Mouse (Mus musculus) forelimb bud, embryonic 11.5 days (tissue): ENCODE measurements around the gene Atp5mpl.

Source experiments
- DNase-seq: peaks from one replicate; pipeline ENCODE4 v3.0.0-alpha.2; 2012; ENCODE audit warnings: low read depth, low spot score

Gene Atp5mpl

GRCm38 (mm10) chr12:111966683-111967173 is at the start of gene Atp5mpl:
Gene Atp5mpl, minus strand, starts transcription at chr12:111966977.
- DNase-seq: peak; percentile 94

DNA sequence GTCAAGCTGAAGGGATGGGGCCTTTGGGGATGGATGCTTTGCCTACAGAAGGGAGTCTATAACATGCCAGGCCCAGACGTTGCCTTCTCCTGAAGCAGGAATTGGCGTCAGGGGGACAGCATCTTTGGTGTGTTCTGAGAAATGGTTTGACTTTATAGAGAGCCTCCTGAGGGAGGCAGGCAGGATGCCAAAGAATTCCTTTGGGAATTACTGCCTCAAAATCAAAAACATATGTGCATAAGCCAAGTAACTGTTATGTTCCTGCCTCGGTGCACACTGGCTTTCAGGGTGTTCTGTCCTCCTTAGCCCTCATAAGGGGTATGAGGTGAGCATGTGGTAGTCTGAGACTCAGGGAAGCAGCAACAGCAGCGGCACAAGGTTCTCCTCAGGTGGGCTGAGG is 49.6 kb upstream of the Atp5mpl start:
- DNase-seq: peak; percentile 57

DNA sequence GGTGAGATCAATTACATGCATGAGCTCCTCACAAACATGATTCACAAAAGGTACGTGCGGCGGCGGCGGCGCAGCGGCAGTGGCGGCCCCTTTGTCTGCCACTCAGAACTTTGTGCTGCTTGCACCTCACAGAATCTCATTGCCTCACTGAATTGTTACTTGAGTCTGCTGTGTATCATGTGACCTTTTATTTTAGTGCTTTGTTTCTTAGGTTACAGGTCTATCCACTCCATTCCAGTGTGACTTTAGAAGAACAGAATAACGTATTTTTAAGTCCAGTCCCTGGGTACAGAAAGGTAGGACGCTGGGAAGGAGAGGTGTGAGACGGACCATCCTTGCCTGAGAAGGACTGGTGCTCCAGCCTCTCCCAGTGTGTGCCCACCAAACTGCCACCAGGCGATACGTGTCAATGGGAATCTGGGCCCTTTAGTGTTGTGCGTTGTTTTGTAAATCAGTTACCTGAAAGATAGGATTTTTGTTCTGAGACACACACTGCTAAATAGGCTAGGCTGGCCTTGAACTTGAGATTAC is 46.6 kb upstream of the Atp5mpl start:
- no peak for DNase-seq

GRCm38 (mm10) chr12:112012511-112013270 is 45.9 kb upstream of the Atp5mpl start:
- DNase-seq: no peak

DNA sequence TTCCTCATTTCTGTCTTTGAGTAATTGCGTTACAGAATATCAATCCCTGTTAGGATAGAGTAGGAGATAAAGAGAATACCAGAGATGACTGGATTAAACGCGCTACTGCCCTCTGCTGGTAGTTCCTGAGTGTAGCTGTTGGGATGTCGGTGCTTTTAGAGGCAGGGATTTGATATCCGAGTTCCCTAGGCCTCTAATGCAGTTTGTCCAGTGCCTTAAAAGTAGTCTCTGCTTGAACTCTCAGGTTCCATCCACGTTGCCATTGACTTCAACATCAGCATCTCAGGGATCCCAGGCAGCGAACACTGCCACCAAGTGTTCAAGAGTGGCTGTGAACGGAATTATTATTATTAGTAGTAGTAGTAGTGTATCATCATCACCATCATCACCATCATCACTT is 34.4 kb upstream of the Atp5mpl start:
- peak; percentile 77 for DNase-seq

GRCm38 (mm10) chr12:111999735-112000134 is 33.0 kb upstream of the Atp5mpl start:
- DNase-seq: no peak

DNA sequence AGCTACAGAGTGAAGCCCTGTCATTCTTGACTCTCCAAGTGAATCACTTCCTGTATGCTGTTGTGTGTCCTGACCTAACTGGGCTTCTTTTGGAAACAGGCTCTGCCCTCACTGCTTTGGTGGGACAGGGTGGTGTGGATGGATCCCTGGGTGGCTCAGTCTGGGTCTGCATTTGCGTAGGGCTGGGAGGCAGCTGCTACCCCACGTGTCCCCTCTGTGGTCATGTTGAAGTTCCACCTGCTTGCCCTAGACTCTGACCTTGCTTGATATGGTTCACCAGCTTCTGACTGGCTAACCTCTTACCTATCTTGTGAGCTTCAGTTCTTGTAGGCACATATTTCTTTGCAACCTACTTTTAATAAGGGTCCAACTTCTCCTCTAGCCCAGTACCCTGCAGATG is 28.4 kb upstream of the Atp5mpl start:
- DNase-seq: no peak

- no peak for DNase-seq
Observed at GRCm38 (mm10) chr12:111992626-111993025, 25.8 kb upstream of the Atp5mpl start.

DNA sequence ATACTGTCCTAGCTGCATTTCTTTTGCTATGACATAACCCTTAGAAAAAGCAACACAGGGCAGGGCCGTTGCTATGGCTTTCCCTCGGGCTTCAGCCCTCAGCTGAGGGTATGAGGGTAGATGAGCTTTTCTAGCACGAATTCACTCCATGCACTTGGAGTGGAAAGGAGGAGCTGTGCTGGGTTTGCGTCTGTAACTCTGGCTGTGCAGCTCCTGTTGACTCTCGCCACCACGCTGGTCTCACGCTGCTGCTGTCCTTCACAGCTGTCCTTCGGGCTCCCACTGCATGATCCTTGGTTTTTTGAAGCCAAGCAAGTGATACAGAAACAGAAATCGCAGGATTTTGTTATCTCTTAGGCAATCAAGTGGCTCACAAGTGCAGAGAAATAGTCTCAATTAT is 20.0 kb upstream of the Atp5mpl start:
- DNase-seq: no peak

DNA sequence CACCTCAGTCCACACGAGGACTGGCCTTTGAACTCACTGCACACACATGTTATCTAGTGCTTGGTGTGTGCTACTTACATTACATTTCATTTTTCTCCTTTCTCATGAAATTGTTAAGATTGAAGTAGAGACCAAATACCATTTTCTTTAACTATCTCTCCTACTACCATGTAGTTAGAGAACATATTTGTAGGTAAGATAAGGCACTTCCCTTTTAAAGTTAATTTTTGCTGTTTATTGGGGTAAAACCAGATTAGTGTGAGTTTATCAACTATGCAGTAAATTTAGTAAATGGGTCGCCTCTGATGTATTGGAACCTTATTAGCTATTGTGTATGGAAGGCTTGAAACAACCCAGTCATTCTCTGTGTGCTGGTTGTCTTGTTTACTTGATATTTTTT is 16.4 kb upstream of the Atp5mpl start:
- DNase-seq: no peak

DNA sequence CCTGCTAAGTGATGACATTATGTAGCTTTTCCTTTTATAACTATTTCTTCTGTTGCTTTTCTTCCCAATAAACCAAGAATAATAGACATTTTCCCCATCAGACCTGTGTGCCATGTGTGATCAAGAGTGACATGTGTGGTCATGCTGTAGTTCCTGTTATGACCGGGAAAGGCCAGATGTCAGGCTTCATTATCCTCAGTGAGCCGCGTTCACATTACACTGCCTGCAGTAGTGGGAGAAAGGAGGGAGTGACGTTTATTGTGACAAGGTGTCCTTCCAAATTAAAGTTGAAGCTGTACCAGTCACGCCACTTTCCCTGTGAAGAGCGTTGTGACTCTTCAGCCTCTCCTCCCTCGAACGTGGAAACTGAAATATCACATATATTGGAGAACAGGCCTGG is 15.1 kb upstream of the Atp5mpl start:
- no peak for DNase-seq

GRCm38 (mm10) chr12:111980887-111981367 is 14.2 kb upstream of the Atp5mpl start, which contains the start of gene Rd3l:
Gene Rd3l, minus strand, starts transcription at chr12:111981317.
- no peak for DNase-seq

GRCm38 (mm10) chr12:111978274-111978673 is 11.5 kb upstream of the Atp5mpl start:
- no peak for DNase-seq

DNA sequence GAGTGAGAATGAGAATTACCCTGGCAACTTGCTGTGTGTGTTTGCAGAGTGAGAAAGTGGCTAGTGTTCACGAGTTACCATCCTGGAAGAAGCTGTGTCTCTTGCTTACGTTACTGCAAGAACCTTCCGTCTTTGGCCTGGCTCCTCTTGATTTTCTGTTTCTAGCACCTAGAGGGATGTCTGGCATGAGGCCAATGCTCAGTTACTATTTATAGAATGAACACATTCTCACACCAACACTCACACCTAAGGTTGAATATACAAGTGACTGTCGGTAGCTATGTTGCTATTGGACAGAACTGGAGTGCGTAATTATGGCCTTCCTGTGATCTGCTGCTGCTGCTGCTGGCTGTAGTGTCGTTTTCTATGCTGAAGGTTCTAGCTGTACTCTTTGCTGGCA is 10.4 kb upstream of the Atp5mpl start:
- DNase-seq: no peak

GRCm38 (mm10) chr12:111974578-111974977 is 7.8 kb upstream of the Atp5mpl start:
- DNase-seq: no peak

GRCm38 (mm10) chr12:111972504-111972903 is 5.7 kb upstream of the Atp5mpl start:
- no peak for DNase-seq

DNA sequence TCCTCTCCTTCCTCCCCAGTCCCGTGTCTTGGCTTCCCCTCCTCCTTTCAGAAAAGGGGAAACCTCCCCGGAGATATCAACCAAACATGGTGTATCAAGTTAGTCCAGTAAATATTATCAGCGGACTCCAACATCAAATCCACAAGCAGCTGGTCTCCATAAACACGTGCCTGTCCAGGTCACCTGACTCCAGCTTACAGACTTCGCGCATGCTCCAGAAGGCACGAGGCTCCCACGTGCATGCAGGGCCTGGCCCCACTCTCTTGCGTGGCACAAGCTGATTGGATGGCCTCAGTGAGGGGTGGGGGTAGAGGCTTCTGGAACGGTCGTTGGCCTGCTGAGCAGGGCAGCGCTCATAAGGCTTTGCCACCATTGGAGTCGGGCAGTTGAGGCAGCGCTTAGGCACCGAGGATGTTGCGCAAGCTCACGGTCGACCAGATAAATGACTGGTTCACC is 4.5 kb upstream of the Atp5mpl start, which contains the start of gene Tdrd9:
TSS of gene Tdrd9 (plus strand) at position 329 of the 456 bp plus-strand sequence.
- no peak for DNase-seq

GRCm38 (mm10) chr12:111970085-111970484 is 3.3 kb upstream of the Atp5mpl start:
- DNase-seq: no peak

DNA sequence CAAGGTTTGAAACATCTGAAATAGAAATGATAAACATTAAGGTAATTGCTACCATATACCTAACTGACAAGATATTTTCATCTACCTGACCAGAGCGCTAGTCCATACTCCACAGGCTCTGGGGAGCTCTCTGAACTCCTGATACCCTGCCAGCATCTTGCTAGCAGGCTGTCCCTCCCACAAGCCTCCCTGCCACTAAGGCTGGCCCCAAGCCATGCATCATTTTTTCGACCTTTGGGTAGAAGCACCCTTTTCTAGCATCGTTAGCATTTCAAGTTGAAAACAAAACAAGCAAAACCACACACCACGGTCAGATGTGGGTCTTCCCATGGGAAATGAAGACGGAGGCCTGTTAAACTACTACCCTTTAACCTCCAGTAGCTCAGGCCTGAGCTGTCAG is 3.4 kb downstream of the Atp5mpl start:
- no peak for DNase-seq

DNA sequence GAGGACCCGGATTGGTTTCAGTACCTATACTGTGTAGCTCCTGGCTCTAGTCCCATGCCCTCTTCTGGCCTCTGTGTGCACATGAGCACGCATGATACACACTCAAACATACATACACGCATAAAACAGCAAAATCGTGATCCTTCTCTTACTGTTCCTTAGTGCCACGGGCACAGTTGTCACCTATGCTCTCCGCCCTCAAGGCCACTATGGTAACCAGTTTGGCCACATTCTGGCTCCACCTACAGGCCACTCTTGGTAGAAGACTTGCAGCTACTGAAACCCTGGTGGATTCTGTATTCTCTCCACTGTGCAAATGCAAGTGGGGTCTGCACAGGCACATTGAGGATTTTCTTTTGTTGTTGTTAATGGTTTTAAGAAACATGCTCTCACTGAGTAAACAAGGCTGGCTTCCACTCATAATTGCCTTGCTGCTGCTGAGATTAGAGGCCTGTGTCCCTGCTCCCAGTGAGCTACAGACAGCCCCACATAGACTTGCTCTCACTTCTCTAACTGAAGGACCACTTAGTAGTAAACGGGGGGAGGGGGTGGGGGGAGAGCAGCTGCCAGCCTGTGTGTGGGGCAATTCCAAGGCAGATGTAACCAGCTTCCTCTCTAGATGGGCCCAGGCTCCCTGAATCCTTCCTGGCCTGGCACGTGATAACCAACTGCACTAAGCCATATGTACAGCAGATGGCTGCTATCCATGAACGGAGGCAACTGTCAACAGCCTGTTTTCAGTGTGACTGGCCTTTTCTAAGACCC is 8.5 kb downstream of the Atp5mpl start:
- DNase-seq: peak; percentile 56

- no peak for DNase-seq
Observed at GRCm38 (mm10) chr12:111956173-111956572, 10.6 kb downstream of the Atp5mpl start.

GRCm38 (mm10) chr12:111951701-111952100 is 15.1 kb downstream of the Atp5mpl start:
- DNase-seq: no peak
